Mouse (Mus musculus): Measurements from ENCODE around the gene Wdfy3. TPM values are rescaled to one million over a fixed set of nuclear protein-coding genes. Genes with fewer than 3 reads are reported as not detected.

Wdfy3 gene
- polyA plus RNA-seq, 1 experiment from 2014 or later = 25.9 TPM

DNA sequence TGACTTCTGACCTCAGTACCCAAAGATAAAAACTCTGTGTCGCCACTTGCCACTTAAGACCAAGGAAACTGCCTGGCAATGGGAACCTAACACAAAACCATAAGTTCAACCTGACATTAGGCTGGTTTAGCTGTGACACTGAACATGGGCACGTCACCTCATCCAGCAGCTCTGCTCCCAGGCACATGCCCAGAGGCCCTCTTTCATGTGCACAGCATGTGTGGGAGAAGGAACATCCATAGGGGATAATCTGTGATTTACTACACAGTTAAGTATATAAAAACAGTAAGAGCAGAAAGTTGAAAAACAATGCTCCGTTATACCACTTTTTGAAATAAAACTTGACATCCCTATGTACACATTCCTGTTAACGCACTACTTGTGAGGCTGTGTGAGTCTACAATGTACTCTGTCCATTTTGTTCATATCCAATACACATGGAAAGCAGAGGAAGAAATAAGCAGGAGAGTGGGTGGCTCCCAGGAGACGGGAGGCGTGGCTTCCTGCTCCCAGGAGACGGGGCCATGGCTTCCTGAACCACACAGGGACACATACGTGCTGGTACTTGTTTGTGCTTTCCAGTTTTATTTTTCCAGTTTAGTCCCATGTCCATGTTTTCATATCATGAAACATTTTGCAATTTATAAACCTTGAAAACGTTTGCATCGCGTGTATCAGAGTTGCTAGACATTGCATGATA lies 73.5 kb downstream of the Wdfy3 start:
- ATAC-seq (ENCODE audit: low FRiP score) = no peak
- WGBS = 91% methylated on average over 11 of the region's 11 CpGs

DNA sequence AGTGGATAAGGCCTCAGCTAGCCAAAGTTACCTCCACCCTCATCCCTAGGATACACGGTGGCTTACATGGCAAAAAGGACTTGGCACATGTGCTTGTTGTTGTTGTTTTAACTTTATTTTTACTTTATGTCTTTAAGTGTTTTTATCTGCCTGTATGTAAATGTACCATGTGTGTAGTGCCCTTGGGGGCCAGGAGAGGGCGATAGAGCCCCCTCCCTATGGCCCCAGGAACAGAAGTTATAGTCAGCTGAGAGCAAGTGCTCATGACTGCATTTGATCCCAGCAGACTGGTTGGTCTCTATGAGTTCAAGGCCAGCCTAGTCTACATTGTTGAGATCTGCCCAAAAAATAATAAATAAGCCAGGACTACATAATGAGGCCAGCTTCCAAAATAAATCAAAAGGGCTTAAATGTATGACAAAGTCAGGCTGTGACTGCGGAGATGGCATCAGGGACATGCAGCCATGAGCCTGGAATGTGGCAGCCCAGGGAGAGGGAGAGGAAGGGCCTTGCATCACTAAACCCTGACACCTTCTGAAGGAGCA lies 74.2 kb downstream of the Wdfy3 start:
- H3K9ac ChIP-seq (ENCODE audit: low read length) = no peak overlapping the region
- no peak overlapping the region for H3K27ac ChIP-seq (ENCODE audit: low read depth, low read length)
- no peak overlapping the region for H3K4me2 ChIP-seq
- H3K9me3 ChIP-seq (ENCODE audit: control insufficient read depth, low read length) = no peaks in the 10 kb centered on the region
- peaks cover 3% of the 10 kb centered on the region; the same call in 1 of the 2 replicates for H3K4me1 ChIP-seq (ENCODE audit: control insufficient read depth, insufficient read depth, low read length)
- ATAC-seq (ENCODE audit: low FRiP score) (no peak), DNase-seq (ENCODE audit: low spot score, missing footprints) (no peak)
- 77% methylated on average over 3 of the region's 3 CpGs for WGBS
- H3K4me3 ChIP-seq (ENCODE audit: low read depth, low read length) = no peak overlapping the region
- no peaks in the 10 kb centered on the region for H3K36me3 ChIP-seq (ENCODE audit: control insufficient read depth, insufficient read depth, low read length)
- no peaks in the 10 kb centered on the region for H3K27me3 ChIP-seq (ENCODE audit: control insufficient read depth, insufficient read depth, low read length)

More for the DNA sequence above, 73.5 kb downstream of the Wdfy3 start:
- Histone ChIP-seq H3K36me3 (ENCODE audit: control insufficient read depth, insufficient read depth, low read length) (no peaks in the 10 kb centered on the region), H3K4me1 (ENCODE audit: control insufficient read depth, insufficient read depth, low read length) (peaks cover 3% of the 10 kb centered on the region; the same call in 1 of the 2 replicates), H3K9ac (ENCODE audit: low read length) (no peak overlapping the region), H3K27ac (ENCODE audit: low read depth, low read length) (no peak overlapping the region), H3K27me3 (ENCODE audit: control insufficient read depth, insufficient read depth, low read length) (no peaks in the 10 kb centered on the region), H3K4me3 (ENCODE audit: low read depth, low read length) (no peak overlapping the region), H3K9me3 (ENCODE audit: control insufficient read depth, low read length) (no peaks in the 10 kb centered on the region), H3K4me2 (no peak overlapping the region)
- DNase-seq (ENCODE audit: low spot score, missing footprints) = peak; percentile 59

DNA sequence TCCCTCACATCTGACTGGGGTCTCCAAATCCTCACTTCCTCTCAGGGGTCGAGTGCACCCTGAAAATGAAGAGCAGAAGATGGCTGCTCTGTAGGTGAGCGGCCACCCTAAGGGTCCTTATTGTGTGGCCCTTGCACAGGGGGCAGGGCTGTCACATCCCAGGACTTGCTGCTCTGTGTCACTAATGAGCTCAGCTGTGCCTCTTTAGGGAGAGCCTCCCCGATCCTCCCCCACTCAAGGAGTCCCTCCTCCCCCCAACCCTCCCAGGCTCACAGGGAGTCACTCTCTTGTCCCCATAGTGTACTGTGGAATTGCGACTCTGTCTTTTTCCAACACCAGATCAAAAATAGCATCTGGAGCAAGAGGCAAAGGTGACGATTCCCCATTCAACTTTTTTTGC lies 75.7 kb downstream of the Wdfy3 start:
- ATAC-seq (ENCODE audit: low FRiP score) = no peak
- Histone ChIP-seq H3K4me1 (ENCODE audit: control insufficient read depth, insufficient read depth, low read length) (peaks cover 3% of the 10 kb centered on the region; the same call in 1 of the 2 replicates), H3K4me2 (no peak overlapping the region), H3K27me3 (ENCODE audit: control insufficient read depth, insufficient read depth, low read length) (no peaks in the 10 kb centered on the region), H3K36me3 (ENCODE audit: control insufficient read depth, insufficient read depth, low read length) (no peaks in the 10 kb centered on the region), H3K9ac (ENCODE audit: low read length) (no peak overlapping the region), H3K9me3 (ENCODE audit: control insufficient read depth, low read length) (no peaks in the 10 kb centered on the region), H3K27ac (ENCODE audit: low read depth, low read length) (no peak overlapping the region), H3K4me3 (ENCODE audit: low read depth, low read length) (no peak overlapping the region)
- no peak for DNase-seq (ENCODE audit: low spot score, missing footprints)
- 38% methylated on average over 5 of the region's 5 CpGs for WGBS

DNA sequence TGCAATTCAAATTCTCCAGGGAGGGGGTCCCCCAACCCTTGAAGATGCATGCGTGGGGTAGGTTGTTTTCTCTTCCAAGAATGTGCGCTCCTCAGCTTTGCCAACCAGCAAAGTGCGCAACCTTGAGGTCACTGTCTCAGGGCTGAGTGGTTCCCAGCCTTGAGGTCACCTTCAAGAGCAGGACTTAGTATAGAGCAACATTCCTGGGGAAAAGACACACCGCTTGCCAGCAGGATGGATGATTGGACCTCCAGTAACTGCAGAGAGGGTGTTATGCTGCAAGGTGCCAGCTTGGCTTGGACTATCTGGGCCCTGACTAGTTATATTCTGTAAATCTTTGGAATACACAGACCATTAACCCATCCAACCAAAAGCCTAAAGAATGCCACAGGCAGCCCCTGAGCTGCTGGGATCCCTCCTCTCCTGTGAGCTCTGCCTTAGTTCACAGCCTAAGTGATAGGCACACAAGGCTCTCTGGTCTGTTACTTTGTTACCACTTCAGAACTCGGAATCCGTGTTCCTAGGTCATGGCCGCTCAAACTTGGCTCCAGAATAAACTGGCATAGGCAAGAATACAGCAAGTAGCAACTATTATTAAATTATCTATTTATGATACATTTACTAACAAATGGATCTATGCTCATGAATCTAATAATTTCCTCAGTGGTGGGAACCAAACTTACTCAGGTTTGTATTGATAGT lies 76.6 kb downstream of the Wdfy3 start:
- no peaks in the 10 kb centered on the region for H3K36me3 ChIP-seq (ENCODE audit: control insufficient read depth, insufficient read depth, low read length)
- no peak for ATAC-seq (ENCODE audit: low FRiP score)
- no peak for DNase-seq (ENCODE audit: low spot score, missing footprints)
- H3K4me3 ChIP-seq (ENCODE audit: low read depth, low read length) = no peak overlapping the region
- H3K9me3 ChIP-seq (ENCODE audit: control insufficient read depth, low read length) = no peaks in the 10 kb centered on the region
- no peak overlapping the region for H3K4me2 ChIP-seq
- peaks cover 3% of the 10 kb centered on the region; the same call in 1 of the 2 replicates for H3K4me1 ChIP-seq (ENCODE audit: control insufficient read depth, insufficient read depth, low read length)
- 95% methylated on average over 7 of the region's 7 CpGs for WGBS
- H3K27ac ChIP-seq (ENCODE audit: low read depth, low read length) = no peak overlapping the region
- H3K27me3 ChIP-seq (ENCODE audit: control insufficient read depth, insufficient read depth, low read length) = no peaks in the 10 kb centered on the region
- no peak overlapping the region for H3K9ac ChIP-seq (ENCODE audit: low read length)

DNA sequence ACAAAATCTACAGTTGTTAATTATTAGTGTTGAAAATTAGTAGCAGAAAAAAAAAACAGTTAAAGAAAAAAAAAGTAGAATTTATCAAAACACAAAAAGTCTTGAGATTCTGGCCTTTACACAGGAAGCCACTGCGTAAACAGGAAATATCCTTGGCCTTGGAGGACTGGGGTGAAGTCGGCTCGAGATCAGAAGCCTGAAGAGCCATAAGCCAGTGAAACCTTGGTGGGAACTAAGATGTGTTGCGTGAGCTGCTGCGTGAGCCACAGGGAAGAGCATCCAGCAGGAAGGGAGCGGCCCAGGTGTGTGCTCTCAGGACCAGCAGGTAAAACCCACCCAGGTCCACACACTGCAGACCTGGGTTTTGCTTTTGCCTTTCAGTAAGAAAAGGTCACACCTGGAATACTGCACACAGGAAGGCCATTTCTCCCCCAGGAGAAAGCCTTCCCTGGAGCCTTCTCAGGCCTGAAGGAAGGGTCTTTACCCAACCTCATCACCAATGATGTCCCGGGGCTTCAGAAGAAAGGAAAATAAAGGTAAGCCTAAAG lies 79.3 kb downstream of the Wdfy3 start:
- Histone ChIP-seq H3K36me3 (ENCODE audit: control insufficient read depth, insufficient read depth, low read length) (no peaks in the 10 kb centered on the region), H3K4me2 (no peak overlapping the region), H3K27me3 (ENCODE audit: control insufficient read depth, insufficient read depth, low read length) (no peaks in the 10 kb centered on the region), H3K4me1 (ENCODE audit: control insufficient read depth, insufficient read depth, low read length) (peaks cover 3% of the 10 kb centered on the region; the same call in 1 of the 2 replicates), H3K9me3 (ENCODE audit: control insufficient read depth, low read length) (no peaks in the 10 kb centered on the region), H3K9ac (ENCODE audit: low read length) (no peak overlapping the region), H3K27ac (ENCODE audit: low read depth, low read length) (no peak overlapping the region), H3K4me3 (ENCODE audit: low read depth, low read length) (no peak overlapping the region)
- 86% methylated on average over 7 of the region's 7 CpGs for WGBS
- peak; percentile 75 for DNase-seq (ENCODE audit: low spot score, missing footprints)
- no peak for ATAC-seq (ENCODE audit: low FRiP score)

DNA sequence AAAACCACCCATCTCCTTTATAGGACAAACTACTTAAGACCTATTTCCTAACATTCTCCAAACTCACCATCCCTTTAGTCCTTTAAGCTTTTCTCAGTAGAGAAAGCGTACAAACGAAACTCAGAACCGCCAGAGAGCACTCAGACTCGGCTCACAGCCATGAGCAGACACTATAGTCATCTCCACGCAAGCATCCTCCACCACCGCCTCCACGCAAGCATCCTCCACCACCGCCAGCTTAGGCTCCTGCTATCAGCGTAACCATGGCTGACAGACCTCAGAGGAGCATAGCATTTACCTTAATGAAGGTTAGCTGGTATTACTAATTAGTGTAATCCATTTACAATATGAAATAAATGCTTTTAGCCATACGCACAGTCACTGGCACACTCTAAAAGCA lies 81.2 kb downstream of the Wdfy3 start:
- no peak overlapping the region for H3K4me3 ChIP-seq (ENCODE audit: low read depth, low read length)
- H3K27me3 ChIP-seq (ENCODE audit: control insufficient read depth, insufficient read depth, low read length) = no peaks in the 10 kb centered on the region
- H3K9me3 ChIP-seq (ENCODE audit: control insufficient read depth, low read length) = no peaks in the 10 kb centered on the region
- H3K4me2 ChIP-seq = no peak overlapping the region
- H3K4me1 ChIP-seq (ENCODE audit: control insufficient read depth, insufficient read depth, low read length) = no peaks in the 10 kb centered on the region
- DNase-seq (ENCODE audit: low spot score, missing footprints) (peak; percentile 53), ATAC-seq (ENCODE audit: low FRiP score) (no peak)
- H3K36me3 ChIP-seq (ENCODE audit: control insufficient read depth, insufficient read depth, low read length) = no peaks in the 10 kb centered on the region
- 94% methylated on average over 10 of the region's 10 CpGs for WGBS
- no peak overlapping the region for H3K9ac ChIP-seq (ENCODE audit: low read length)
- H3K27ac ChIP-seq (ENCODE audit: low read depth, low read length) = no peak overlapping the region

GRCm38 (mm10) chr5:101986694-101987093 lies 83.0 kb downstream of the Wdfy3 start:
- no peak overlapping the region for H3K9ac ChIP-seq (ENCODE audit: low read length)
- 64% methylated on average over 3 of the region's 3 CpGs for WGBS
- ATAC-seq (ENCODE audit: low FRiP score) = no peak
- H3K27ac ChIP-seq (ENCODE audit: low read depth, low read length) = no peak overlapping the region
- no peak overlapping the region for H3K4me3 ChIP-seq (ENCODE audit: low read depth, low read length)
- no peaks in the 10 kb centered on the region for H3K36me3 ChIP-seq (ENCODE audit: control insufficient read depth, insufficient read depth, low read length)
- no peak for DNase-seq (ENCODE audit: low spot score, missing footprints)
- no peaks in the 10 kb centered on the region for H3K27me3 ChIP-seq (ENCODE audit: control insufficient read depth, insufficient read depth, low read length)
- 0 out of 2 replicates have a peak, but pooled peaks cover 3% of the 10 kb centered on the region for H3K4me1 ChIP-seq (ENCODE audit: control insufficient read depth, insufficient read depth, low read length)
- H3K4me2 ChIP-seq = no peak overlapping the region
- H3K9me3 ChIP-seq (ENCODE audit: control insufficient read depth, low read length) = no peaks in the 10 kb centered on the region

DNA sequence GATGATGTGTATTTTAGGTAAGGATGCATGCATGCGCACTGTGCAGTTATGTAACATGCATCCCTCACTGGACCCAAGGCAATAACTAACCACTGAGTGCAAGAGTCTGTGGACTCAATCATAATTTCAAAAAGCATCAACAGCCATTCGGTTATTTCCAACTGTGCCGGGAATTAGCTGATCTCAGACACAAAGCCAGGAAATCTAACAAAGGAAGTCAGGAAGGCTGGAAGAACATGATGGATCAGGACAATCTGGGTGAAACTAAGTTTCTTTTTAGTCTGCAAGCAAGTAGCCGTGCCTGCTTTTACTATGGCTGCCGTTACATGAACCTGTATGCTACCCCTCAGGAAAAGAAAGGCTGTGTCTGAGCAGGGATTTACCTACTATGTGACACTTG lies 87.5 kb downstream of the Wdfy3 start:
- H3K9me3 ChIP-seq (ENCODE audit: control insufficient read depth, low read length) = no peaks in the 10 kb centered on the region
- H3K4me1 ChIP-seq (ENCODE audit: control insufficient read depth, insufficient read depth, low read length) = 0 out of 2 replicates have a peak, but pooled peaks cover 3% of the 10 kb centered on the region
- H3K27ac ChIP-seq (ENCODE audit: low read depth, low read length) = no peak overlapping the region
- DNase-seq (ENCODE audit: low spot score, missing footprints) = no peak
- WGBS = 83% methylated on average over 5 of the region's 5 CpGs
- H3K9ac ChIP-seq (ENCODE audit: low read length) = no peak overlapping the region
- H3K4me3 ChIP-seq (ENCODE audit: low read depth, low read length) = no peak overlapping the region
- H3K36me3 ChIP-seq (ENCODE audit: control insufficient read depth, insufficient read depth, low read length) = no peaks in the 10 kb centered on the region; the same call in 1 of the 2 replicates
- no peak overlapping the region for H3K4me2 ChIP-seq
- no peaks in the 10 kb centered on the region for H3K27me3 ChIP-seq (ENCODE audit: control insufficient read depth, insufficient read depth, low read length)
- ATAC-seq (ENCODE audit: low FRiP score) = no peak

DNA sequence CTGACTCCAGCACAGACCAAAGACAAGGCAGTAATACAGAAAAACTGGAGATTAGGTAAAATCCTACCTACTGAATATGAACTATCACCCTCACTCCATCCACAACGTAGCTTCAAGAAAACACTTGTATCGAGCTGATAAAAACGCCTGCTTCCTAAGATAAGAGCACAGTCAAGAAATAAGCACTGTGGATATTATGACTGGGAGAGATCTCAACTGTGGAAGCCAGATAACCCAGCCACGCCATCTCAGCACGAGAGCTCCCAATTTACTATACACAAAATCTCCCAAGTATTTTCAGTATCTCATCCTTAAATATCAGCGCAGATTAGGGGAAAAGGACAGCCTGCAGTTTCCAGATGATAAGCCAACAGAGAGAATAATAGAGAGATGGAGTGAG lies 90.1 kb downstream of the Wdfy3 start:
- no peak overlapping the region for H3K27ac ChIP-seq (ENCODE audit: low read depth, low read length)
- no peaks in the 10 kb centered on the region; the same call in 1 of the 2 replicates for H3K36me3 ChIP-seq (ENCODE audit: control insufficient read depth, insufficient read depth, low read length)
- no peak for DNase-seq (ENCODE audit: low spot score, missing footprints)

More for the DNA sequence above, 90.1 kb downstream of the Wdfy3 start:
- WGBS = 88% methylated on average over 6 of the region's 6 CpGs
- no peaks in the 10 kb centered on the region for H3K9me3 ChIP-seq (ENCODE audit: control insufficient read depth, low read length)
- no peak overlapping the region for H3K4me3 ChIP-seq (ENCODE audit: low read depth, low read length)
- H3K27me3 ChIP-seq (ENCODE audit: control insufficient read depth, insufficient read depth, low read length) = no peaks in the 10 kb centered on the region
- 0 out of 2 replicates have a peak, but pooled peaks cover 3% of the 10 kb centered on the region for H3K4me1 ChIP-seq (ENCODE audit: control insufficient read depth, insufficient read depth, low read length)
- ATAC-seq (ENCODE audit: low FRiP score) = no peak
- H3K4me2 ChIP-seq = no peak overlapping the region
- no peak overlapping the region for H3K9ac ChIP-seq (ENCODE audit: low read length)

Data from midbrain, embryonic 11.5 days (tissue).